Mouse (Mus musculus) frontal cortex, adult (tissue): ENCODE results near the gene Apba3.

Experiments used
- ATAC-seq: cut with Nextera tagmentation; 2 replicates; pipeline ENCODE4 v1.9.2; 2017; ENCODE audit warnings: mild to moderate bottlenecking, moderate library complexity, mixed read lengths; ENCODE audit not compliant: low TSS enrichment

The Apba3 gene

GRCm38 (mm10) chr10:81252424-81253419 lies 14.0 kb upstream of the Apba3 start, which contains the start of gene Matk:
Gene Matk, plus strand, starts transcription at chr10:81252935.
- ATAC-seq: peak; percentile 64

GRCm38 (mm10) chr10:81254886-81255285 lies 11.9 kb upstream of the Apba3 start:
- no peak for ATAC-seq

GRCm38 (mm10) chr10:81257158-81258039 lies 9.4 kb upstream of the Apba3 start:
- peak; percentile 10; the same call in 1 of the 2 replicates for ATAC-seq

GRCm38 (mm10) chr10:81259225-81259884 lies 7.4 kb upstream of the Apba3 start:
- ATAC-seq: 0 out of 2 replicates have a peak, but pooled peaks have one; percentile 5

- ATAC-seq: no peak
Observed at GRCm38 (mm10) chr10:81261025-81261424, 5.7 kb upstream of the Apba3 start.

- ATAC-seq: no peak
Observed at GRCm38 (mm10) chr10:81265540-81265939, 1.2 kb upstream of the Apba3 start.

GRCm38 (mm10) chr10:81268056-81268455 lies 1.3 kb downstream of the Apba3 start:
- peak; percentile 73 for ATAC-seq

- no peak for ATAC-seq
Observed at GRCm38 (mm10) chr10:81268643-81269412, 2.1 kb downstream of the Apba3 start.

- ATAC-seq: no peak
Observed at GRCm38 (mm10) chr10:81272356-81272755, 5.6 kb downstream of the Apba3 start.

- ATAC-seq: no peak
Observed at GRCm38 (mm10) chr10:81273842-81274241, 7.1 kb downstream of the Apba3 start.

GRCm38 (mm10) chr10:81277676-81278075 lies 10.9 kb downstream of the Apba3 start:
- no peak for ATAC-seq

GRCm38 (mm10) chr10:81279496-81279895 lies 12.7 kb downstream of the Apba3 start:
- ATAC-seq: no peak

GRCm38 (mm10) chr10:81284189-81284588 lies 17.4 kb downstream of the Apba3 start:
- ATAC-seq: no peak

GRCm38 (mm10) chr10:81284719-81285118 lies 18.0 kb downstream of the Apba3 start:
- ATAC-seq: no peak

GRCm38 (mm10) chr10:81285694-81286450 lies 19.1 kb downstream of the Apba3 start:
- peak; percentile 71 for ATAC-seq

- ATAC-seq: no peak
Observed at GRCm38 (mm10) chr10:81286586-81286985, 19.8 kb downstream of the Apba3 start.

GRCm38 (mm10) chr10:81287513-81288157 lies 20.9 kb downstream of the Apba3 start:
- ATAC-seq: no peak

GRCm38 (mm10) chr10:81288601-81289000 lies 21.8 kb downstream of the Apba3 start:
- ATAC-seq: no peak

GRCm38 (mm10) chr10:81289278-81289677 lies 22.5 kb downstream of the Apba3 start:
- no peak for ATAC-seq

- ATAC-seq: no peak
Observed at GRCm38 (mm10) chr10:81289811-81290210, 23.1 kb downstream of the Apba3 start.
